Mouse (Mus musculus) neutrophil, adult 59 days (primary cell): ENCODE results near the gene Ckm. TPM values are rescaled to one million over a fixed set of nuclear protein-coding genes. Genes with fewer than 3 reads are reported as not detected.

Experiments
- total RNA-seq, 2 experiments: library from RNA; stranded (reverse); gene quantifications; 1 replicate in 1 of 2; 2 replicates in 1 of 2; pipeline ENCODE4 v1.2.4; 2023

Gene Ckm
- 1 to 10 TPM; 2.1 to 2.2 TPM for total RNA-seq

DNA sequence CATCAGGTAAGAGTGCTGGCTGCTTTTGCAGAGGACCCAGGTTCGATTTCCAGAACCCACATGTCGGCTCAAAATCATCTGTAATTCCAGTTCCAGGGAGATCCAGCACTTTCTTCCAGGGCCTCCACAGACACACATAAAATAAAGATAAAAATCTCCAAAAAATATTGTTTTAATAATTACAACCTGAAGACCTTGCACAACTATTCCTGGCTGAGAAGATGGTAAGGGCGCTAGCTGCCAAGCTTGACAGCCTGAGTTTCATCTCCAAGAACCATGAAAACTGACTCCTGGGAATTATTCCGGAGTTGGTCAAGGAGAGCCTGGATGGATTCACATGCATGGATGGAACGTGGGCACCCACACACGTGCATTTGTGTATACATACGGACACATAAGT lies at the start of gene Ckm:
TSS of gene Ckm (plus strand) at position 301 of the 400 bp plus-strand sequence.

DNA sequence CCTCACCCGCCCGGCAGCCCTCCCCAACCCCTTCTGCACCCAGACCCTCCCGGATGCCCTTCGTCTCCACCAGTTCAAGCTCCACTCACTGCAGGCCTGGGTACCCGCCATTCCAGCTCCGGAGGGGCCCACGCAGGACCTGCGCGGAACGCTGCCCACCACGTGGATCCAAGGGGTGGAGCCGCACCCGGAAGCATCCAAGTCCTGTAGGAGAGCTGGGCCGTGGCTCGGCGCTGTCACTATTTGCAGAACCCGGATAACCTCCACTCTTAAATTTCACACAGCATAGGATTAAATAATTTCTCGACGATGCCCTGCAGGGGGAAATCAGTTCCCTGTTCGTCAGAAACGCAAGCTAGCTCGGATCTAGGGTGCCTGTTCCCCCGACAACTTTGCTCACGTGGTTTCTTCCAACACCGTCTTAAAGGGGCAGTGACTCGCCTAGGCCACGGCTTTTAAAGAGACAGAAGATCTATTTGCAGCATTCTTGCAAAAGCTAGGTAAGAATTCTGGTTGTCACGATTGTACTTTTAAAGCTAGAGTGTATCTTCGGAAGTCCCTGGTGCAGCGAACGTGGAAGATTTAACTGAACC lies 45.2 kb upstream of the Ckm start, which contains the start of the genes Cd3eap and Ppp1r13l:
TSS of gene Cd3eap (minus strand) at position 185 of the 593 bp plus-strand sequence.
TSS of gene Ppp1r13l (plus strand) at position 451 of the 593 bp plus-strand sequence.

DNA sequence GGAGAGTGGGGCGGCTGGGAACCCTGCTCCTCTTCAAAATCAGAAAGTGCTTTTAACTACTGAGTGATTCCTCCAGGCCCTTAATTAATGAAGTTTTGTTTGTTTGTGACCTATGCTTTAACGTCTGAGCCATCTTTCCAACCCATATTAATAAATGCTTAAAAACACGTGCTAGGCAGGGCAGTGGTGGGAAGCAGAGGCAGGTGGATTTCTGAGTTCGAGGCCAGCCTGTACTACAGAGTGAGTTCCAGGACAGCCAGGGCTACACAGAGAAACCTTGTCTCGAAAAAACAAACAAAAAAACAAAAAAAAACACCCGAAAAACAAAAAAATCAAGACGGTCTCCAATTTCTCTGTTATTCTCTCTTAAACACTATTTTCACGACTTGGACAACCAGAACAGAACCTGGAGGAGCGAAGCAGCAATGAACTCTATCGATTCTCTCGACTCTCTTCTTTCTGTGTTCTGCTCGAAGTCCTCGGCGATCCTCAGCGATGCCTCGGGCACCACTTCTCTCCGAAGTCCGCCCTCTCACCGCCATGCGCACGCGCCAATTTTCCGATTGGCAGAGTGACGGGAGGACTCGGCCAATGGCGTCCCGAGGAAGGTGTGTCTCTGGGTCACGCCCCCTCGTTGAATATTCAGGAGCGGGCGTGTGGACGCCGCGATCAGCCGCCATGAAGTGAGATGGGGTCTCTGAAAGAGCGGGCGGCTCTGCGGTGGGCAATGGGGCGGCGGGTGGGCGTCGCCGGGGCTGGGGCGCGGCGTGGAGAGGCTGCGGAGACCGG lies 23.0 kb upstream of the Ckm start, which contains the start of gene Ercc2:
TSS of gene Ercc2 (plus strand) at position 634 of the 789 bp plus-strand sequence.

DNA sequence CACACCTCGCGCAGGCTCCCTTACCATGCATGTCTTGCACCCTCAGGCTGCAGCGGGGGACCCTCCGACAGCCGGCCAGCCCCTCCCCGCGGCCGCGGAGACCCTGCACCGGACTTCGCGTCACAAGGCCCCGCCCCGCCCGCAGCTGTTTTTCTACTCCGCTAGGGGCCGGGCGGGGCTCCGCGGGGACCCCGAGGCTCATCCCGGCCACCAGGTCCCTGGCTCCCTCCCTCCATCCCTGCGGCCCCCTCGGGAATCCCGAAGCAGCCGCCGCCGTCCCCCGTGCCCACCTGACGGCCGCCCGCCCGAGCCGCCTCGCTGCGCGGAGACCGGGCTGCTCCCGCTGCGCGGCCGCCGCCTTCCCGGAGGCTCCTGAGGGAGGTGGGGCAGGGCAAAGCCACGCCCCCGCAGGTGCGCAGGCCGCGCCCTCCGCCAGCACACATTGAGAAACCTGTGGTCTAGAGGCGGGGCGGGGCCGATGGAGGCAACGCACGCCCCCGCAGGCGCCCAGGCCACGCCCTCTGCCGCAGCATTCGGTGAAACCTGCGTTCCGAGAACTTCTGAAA lies 762 bp upstream of the Ckm start, which contains the start of gene Klc3:
TSS of gene Klc3 (minus strand) at position 374 of the 566 bp plus-strand sequence.

DNA sequence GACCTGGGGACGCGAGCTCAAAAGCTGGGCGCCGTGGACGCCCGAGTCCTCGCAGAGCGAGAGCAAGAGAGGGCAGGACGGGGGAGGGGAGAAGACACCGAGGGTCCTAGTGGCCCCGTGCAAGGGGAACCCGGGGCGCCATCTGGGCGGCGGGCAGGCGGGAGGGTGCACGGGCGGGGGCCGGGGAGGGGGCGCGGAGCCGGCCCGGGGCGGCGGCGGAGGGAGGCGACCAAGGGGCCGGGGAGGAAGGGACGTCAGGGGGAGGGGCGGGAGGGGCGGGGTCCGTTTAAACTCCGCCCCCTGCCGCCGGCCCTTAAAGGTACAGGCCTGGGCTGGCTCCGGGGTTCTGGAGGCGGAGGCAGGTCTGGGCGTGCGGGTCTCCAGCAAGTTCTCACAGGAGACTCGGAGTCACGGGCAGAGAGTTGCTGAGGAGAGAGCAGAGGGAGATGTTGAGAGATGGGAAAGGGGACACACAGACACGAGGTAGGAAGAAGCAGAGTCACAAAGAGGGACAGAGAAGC lies 54.1 kb downstream of the Ckm start, which contains the start of gene Mark4:
TSS of gene Mark4 (minus strand) at position 231 of the 521 bp plus-strand sequence.

DNA sequence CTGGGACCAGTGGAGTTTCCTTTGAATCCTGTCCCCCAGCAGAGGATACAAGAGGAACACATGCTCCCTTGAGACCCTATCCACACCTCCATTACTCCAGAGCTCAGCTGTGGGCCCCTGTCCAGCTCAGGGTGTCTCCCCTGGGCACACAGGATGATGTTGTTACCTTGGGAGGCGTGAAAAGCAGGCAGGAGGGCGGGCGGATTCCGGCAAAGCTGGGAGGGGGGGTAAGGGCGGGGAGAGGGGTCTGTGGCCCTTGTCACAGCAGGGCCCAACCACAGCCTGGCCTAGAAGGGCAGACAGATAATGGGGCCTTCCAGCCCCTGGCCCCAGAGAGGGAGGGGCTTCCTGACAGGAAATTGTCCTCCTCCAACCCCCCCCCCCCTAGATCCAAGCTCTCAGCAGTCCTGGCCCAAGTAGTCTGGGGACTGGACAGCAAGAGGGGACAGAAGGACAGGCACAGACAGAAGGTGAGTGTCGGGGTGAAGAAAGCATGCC lies 58.4 kb downstream of the Ckm start, which contains the start of gene Exoc3l2:
TSS of gene Exoc3l2 (plus strand) at position 448 of the 498 bp plus-strand sequence.

Other genes with a start within 250 kb of the Ckm start
- gene Gipr, start 238.6 kb upstream of the Ckm start, total RNA-seq = not detected
- 10 to 100 TPM; 60.2 to 79.8 TPM for gene Eml2, start 228.4 kb upstream of the Ckm start, total RNA-seq
- gene Gpr4, start 192.2 kb upstream of the Ckm start, total RNA-seq = under 1 TPM in 1 of 2 experiments, not detected in 1; 0.13 TPM
- 10 to 100 TPM; 22.3 to 24.6 TPM for gene Opa3, start 176.4 kb upstream of the Ckm start, total RNA-seq
- gene Vasp, start 133.0 kb upstream of the Ckm start, total RNA-seq = 100 to 1,000 TPM; 636 to 660 TPM
- under 1 TPM in 1 of 2 experiments, not detected in 1; 0.49 TPM for gene Ppm1n, start 124.7 kb upstream of the Ckm start, total RNA-seq
- not detected for gene Rtn2, start 122.2 kb upstream of the Ckm start, total RNA-seq
- 1,000 to 10,000 TPM in 1 of 2 experiments, 100 to 1,000 TPM in 1; 803 to 1,216 TPM for gene Fosb, start 94.7 kb upstream of the Ckm start, total RNA-seq
- 10 to 100 TPM; 17.0 to 24.4 TPM for gene Ercc1, start 60.0 kb upstream of the Ckm start, total RNA-seq
- 1 to 10 TPM; 6.7 to 7.1 TPM for gene Cd3eap, start 45.3 kb upstream of the Ckm start, total RNA-seq
- 1 to 10 TPM; 1.7 to 2.0 TPM for gene Ppp1r13l, start 45.0 kb upstream of the Ckm start, total RNA-seq
- gene Ercc2, start 22.8 kb upstream of the Ckm start, total RNA-seq = 10 to 100 TPM; 15.0 to 20.7 TPM
- under 1 TPM; 0.42 to 0.62 TPM for gene Klc3, start 672 bp upstream of the Ckm start, total RNA-seq
- 10 to 100 TPM; 28.3 to 31.5 TPM for gene Mark4, start 54.0 kb downstream of the Ckm start, total RNA-seq
- under 1 TPM; 0.38 to 0.42 TPM for gene Exoc3l2, start 58.6 kb downstream of the Ckm start, total RNA-seq
- gene Bloc1s3, start 103.6 kb downstream of the Ckm start, total RNA-seq = 1 to 10 TPM; 9.0 to 9.2 TPM
- 10 to 100 TPM; 23.9 to 24.1 TPM for gene Trappc6a, start 103.6 kb downstream of the Ckm start, total RNA-seq
- not detected for gene Nkpd1, start 113.1 kb downstream of the Ckm start, total RNA-seq
- gene Ppp1r37, start 158.3 kb downstream of the Ckm start, total RNA-seq = 10 to 100 TPM; 31.7 to 37.9 TPM
- gene Zfp296, start 172.5 kb downstream of the Ckm start, total RNA-seq = 1 to 10 TPM; 3.3 to 4.4 TPM
- gene Gemin7, start 172.8 kb downstream of the Ckm start, total RNA-seq = 10 to 100 TPM; 50.6 to 59.9 TPM
- gene Clasrp, start 199.7 kb downstream of the Ckm start, total RNA-seq = 10 to 100 TPM; 46.3 to 53.5 TPM
- gene Relb, start 224.7 kb downstream of the Ckm start, total RNA-seq = 10 to 100 TPM; 17.2 to 17.5 TPM